Mouse (Mus musculus) kidney, adult 2 months (tissue): ENCODE measurements around the gene Bnc1. TPM values are rescaled to one million over a fixed set of nuclear protein-coding genes. Genes with fewer than 3 reads are reported as not detected.

ENCODE experiments used
- DNase-seq: peaks from one replicate; pipeline ENCODE4 v3.0.0; 2021
- H3K27ac ChIP-seq: fragments of 200-500 bp; 2 replicates; pipeline ENCODE4 v1.5.1; 2012; ENCODE audit warnings: low read depth, low read length, control low read depth, inconsistent platforms; ENCODE audit not compliant: insufficient read depth
- H3K27me3 ChIP-seq: fragments of 200-500 bp; replicated peaks from 2 replicates; pipeline ENCODE4 v1.6.1; 2012; ENCODE audit warnings: mild to moderate bottlenecking, moderate library complexity, low read length, inconsistent platforms; ENCODE audit not compliant: control insufficient read depth, insufficient read depth
- H3K36me3 ChIP-seq: fragments of 200-500 bp; 2 replicates; pipeline ENCODE4 v1.6.1; 2012; ENCODE audit warnings: mild to moderate bottlenecking, moderate library complexity, low read length, inconsistent platforms; ENCODE audit not compliant: control insufficient read depth, insufficient read depth
- H3K4me1 ChIP-seq: fragments of 200-500 bp; 2 replicates; pipeline ENCODE4 v1.6.1; 2011; ENCODE audit warnings: low read length; ENCODE audit not compliant: control insufficient read depth, insufficient read depth
- H3K4me3 ChIP-seq: fragments of 200-500 bp; 2 replicates; pipeline ENCODE4 v1.5.1; 2011; ENCODE audit warnings: mild to moderate bottlenecking, low read depth, low read length, control low read depth; ENCODE audit not compliant: insufficient read depth
- CTCF ChIP-seq: fragments of 200-500 bp; conservative IDR thresholded peaks from 2 replicates; pipeline ENCODE4 v1.5.1; 2011; ENCODE audit warnings: low read depth, mild to moderate bottlenecking, control low read depth, low read length, moderate library complexity, mixed read lengths; ENCODE audit not compliant: insufficient read depth, insufficient read length
- POLR2A ChIP-seq: fragments of 200-500 bp; IDR thresholded peaks from one replicate; pipeline ENCODE4 v1.6.1; 2011; ENCODE audit warnings: low read depth, low read length, control low read depth
- WGBS: fragments of 180-500 bp; shearing (Covaris S2); methylation state at CpG from one replicate; pipeline ENCODE4 v1.1.7; 2018; 5-methylcytosine and 5-hydroxymethylcytosine counted together
- polyA plus RNA-seq: library from polyadenylated mRNA; depleted of rRNA; stranded (reverse); fragments of >200 nt; gene quantifications from 2 replicates; pipeline ENCODE4 v1.2.3, GENCODE M21; 2012; rRNA removed

Bnc1 gene
- polyA plus RNA-seq: 0.05 and 0.11 TPM in 2 replicates

DNA sequence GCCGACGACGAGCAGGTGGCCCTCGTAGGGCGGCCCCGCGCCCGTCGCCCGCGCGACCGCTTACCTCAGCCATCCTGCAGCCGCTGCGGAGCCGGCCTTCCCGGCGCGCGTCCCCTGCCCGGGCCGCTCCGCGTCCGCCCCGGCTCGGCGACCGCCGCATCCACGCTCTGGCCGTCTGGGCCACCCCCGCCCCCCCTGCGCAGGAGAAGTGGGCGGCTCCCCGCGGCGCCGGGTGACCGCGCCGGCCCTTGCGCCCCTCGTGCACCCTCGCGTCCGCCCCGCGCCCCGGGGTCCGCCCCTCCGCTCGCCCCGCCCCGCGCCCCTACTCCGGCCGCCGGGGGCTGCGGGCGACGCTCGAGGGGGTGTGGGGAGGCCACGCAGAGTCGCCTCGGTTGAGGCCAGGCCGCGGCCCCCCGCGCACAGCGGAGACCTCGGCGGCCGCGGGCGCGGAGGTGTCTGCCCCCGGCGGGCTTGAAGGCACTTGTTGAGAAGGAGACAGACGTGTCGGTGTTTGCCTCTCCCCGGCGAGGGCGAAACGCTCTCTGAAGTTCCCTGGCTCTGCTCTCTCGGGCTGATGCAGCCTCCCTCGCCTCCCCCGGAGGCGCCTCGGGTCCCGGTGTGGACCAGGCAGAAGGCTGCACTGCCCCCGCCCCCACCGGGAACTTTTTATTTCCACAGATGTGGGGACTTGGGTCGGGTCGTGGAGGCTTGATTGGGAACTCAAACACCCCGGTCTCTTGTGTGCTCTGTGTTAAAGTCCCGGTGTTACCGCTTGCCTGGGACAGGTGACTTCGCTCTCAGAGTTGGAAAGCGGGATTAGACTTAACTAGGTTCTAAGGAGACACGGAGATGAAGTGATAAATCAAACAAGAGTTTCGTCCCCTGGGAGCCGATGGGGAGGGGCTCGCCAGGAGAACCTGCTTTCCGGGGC lies at the start of gene Bnc1:
Gene Bnc1 (minus strand): TSS at position 162 of the 931 bp plus-strand sequence.
- H3K4me3 ChIP-seq: peak within 1 kb of the TSS; percentile 24
- no peaks in the 10 kb centered on the region for H3K36me3 ChIP-seq
- DNase-seq: no peak
- no peak for TF ChIP-seq POLR2A
- 2% methylated on average over 99 of the region's 105 CpGs for WGBS
- no peak within 1 kb of the TSS for H3K27ac ChIP-seq
- H3K27me3 ChIP-seq: peaks cover 6% of the 10 kb centered on the region
- H3K4me1 ChIP-seq: no peaks in the 10 kb centered on the region

DNA sequence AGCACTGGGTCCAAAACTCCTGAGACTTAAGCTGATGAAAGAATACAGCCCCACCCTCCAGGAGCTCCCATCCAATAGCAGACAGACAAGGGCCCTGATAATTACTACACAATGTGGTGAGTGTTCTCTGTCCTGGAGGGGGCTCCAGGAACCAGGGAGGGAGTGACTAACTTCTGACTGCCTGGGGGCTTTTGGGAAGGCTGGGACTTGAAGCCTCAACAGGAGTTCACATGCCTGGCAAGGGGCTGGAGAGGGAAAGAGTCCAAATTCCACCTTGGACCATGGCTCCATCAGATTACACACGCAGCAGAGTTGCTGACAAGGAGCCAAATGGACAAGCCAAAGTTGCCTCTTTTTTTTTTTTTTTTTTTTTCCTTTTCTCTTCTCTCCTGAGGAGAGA lies 41.3 kb upstream of the Bnc1 start:
- no peaks in the 10 kb centered on the region for H3K36me3 ChIP-seq
- 24% methylated on average over 1 of the region's 1 CpGs for WGBS
- H3K27me3 ChIP-seq: no peaks in the 10 kb centered on the region
- H3K4me1 ChIP-seq: no peaks in the 10 kb centered on the region
- no peak overlapping the region for H3K4me3 ChIP-seq
- H3K27ac ChIP-seq: no peak overlapping the region
- DNase-seq: peak; percentile 3
- TF ChIP-seq POLR2A (no peak), CTCF (no peak)

DNA sequence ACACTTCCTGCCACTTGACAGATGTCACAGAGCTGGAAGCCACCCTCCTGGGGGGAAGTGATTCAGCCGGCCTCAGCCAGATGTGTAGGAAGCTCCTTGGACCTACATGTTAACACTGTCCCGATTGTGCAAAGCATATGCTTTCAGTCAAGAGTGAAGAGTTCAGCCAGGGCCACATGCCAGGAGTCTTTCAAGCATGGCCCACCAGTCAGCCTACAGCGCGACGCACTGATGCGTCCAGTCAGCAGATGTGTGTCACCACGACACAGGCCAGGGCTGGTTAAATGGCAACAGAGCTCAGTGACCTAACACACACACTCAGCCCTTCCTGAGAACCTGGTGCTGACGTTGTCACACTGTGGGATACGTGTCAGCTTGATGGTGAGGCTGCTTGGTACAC lies 37.6 kb upstream of the Bnc1 start:
- TF ChIP-seq CTCF: no peak
- TF ChIP-seq POLR2A: no peak
- 21% methylated on average over 9 of the region's 9 CpGs for WGBS
- H3K27me3 ChIP-seq: no peaks in the 10 kb centered on the region
- no peaks in the 10 kb centered on the region for H3K4me1 ChIP-seq
- H3K27ac ChIP-seq: no peak overlapping the region
- DNase-seq: peak; percentile 50
- no peaks in the 10 kb centered on the region for H3K36me3 ChIP-seq
- H3K4me3 ChIP-seq: no peak overlapping the region

DNA sequence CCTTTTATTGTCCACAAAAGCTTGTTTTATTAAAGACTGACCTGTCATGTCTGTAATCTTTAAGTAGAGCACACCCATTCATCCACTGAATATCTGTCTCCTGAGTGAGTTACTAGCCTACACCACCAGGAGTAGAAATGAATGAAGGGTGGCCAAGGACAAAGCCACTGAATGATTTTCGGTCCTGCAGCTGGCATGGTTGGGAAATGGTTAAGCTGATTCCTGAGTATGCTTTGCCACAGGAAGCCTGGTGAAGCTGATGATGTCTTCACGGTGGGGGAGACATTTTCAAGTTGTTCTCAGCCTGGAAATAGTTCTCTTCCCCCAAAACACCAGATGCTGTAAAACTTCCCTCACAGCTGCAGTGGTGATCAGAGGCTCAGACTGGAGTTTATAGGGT lies 33.7 kb upstream of the Bnc1 start:
- no peaks in the 10 kb centered on the region for H3K36me3 ChIP-seq
- no peak for TF ChIP-seq POLR2A
- no peak for TF ChIP-seq CTCF
- H3K27ac ChIP-seq: no peak overlapping the region
- no peaks in the 10 kb centered on the region for H3K4me1 ChIP-seq
- 43% methylated on average over 2 of the region's 2 CpGs for WGBS
- no peaks in the 10 kb centered on the region for H3K27me3 ChIP-seq
- no peak overlapping the region for H3K4me3 ChIP-seq
- no peak for DNase-seq

DNA sequence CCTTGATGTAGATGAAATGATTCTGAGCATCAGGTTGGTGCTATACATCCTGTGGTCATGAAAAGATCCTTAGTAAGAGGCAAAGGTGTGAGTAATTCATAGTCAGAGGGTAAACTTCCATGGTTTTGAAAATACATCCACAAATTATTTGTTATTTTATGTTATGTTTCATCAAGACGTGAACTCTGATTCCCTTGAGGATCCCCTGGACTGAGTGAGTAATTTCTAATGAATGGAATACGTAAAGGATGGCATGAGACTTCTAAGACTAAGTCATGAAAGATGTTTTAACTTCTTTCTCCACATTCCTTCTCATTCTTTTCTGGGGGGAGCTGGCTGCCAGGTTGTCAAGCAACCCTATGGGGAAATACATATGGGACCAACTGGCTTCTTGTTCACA lies 31.6 kb upstream of the Bnc1 start:
- no peaks in the 10 kb centered on the region for H3K4me1 ChIP-seq
- H3K27me3 ChIP-seq: no peaks in the 10 kb centered on the region
- TF ChIP-seq CTCF: no peak
- no peak for TF ChIP-seq POLR2A
- DNase-seq: no peak
- no peak overlapping the region for H3K4me3 ChIP-seq
- H3K36me3 ChIP-seq: no peaks in the 10 kb centered on the region
- WGBS: 88% methylated on average over 2 of the region's 2 CpGs
- no peak overlapping the region for H3K27ac ChIP-seq

GRCm38 (mm10) chr7:82022404-82022803 lies 30.3 kb upstream of the Bnc1 start:
- Histone ChIP-seq H3K36me3 (no peaks in the 10 kb centered on the region), H3K4me1 (peaks cover 2% of the 10 kb centered on the region; the same call in 1 of the 2 replicates), H3K4me3 (no peak overlapping the region), H3K27ac (no peak overlapping the region), H3K27me3 (no peaks in the 10 kb centered on the region)
- no peak for DNase-seq
- TF ChIP-seq CTCF: no peak
- no peak for TF ChIP-seq POLR2A
- 93% methylated on average over 1 of the region's 1 CpGs for WGBS

DNA sequence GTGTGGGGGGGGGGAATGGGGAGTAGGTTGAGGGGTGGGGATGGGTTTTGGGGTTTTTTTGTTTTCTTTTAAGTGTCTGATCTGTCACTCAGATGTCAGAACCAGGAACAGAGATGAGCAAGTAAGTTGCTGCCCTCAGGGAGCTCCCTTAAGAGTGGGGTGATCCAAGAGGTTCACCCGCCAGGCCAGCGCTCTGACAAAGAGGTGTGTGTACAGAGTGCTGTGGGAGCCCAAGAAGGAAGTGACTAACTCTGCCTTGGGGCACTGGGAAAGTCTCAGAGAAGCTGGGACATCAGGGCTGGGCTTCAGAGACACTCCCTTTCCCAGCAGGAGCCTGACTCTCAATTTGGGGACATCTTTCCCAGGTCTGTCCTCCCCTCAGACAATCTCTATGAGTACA lies 25.9 kb upstream of the Bnc1 start:
- 93% methylated on average over 2 of the region's 2 CpGs for whole genome bisulfite sequencing

More for the DNA sequence above, 25.9 kb upstream of the Bnc1 start:
- TF ChIP-seq CTCF (no peak), POLR2A (no peak)
- DNase-seq: no peak
- Histone ChIP-seq H3K4me1 (peaks cover 4% of the 10 kb centered on the region; the same call in 1 of the 2 replicates), H3K4me3 (no peak overlapping the region), H3K27me3 (no peaks in the 10 kb centered on the region), H3K36me3 (no peaks in the 10 kb centered on the region), H3K27ac (no peak overlapping the region)
